Mouse (Mus musculus) cortical plate, adult 2 months (tissue): ENCODE data around the gene Lrrc8c. TPM values are rescaled to one million over a fixed set of nuclear protein-coding genes. Genes with fewer than 3 reads are reported as not detected.

Experiments used
- H3K27ac ChIP-seq: fragments of 200-500 bp; 2 replicates; pipeline ENCODE4 v1.5.1; 2012; ENCODE audit warnings: low read length, control low read depth, inconsistent platforms; ENCODE audit not compliant: insufficient read depth
- H3K4me1 ChIP-seq: fragments of 200-500 bp; 2 replicates; pipeline ENCODE4 v1.6.1; 2011; ENCODE audit warnings: low read length; ENCODE audit not compliant: control insufficient read depth, insufficient read depth
- H3K4me3 ChIP-seq: fragments of 200-500 bp; 2 replicates; pipeline ENCODE4 v1.5.1; 2011; ENCODE audit warnings: mild to moderate bottlenecking, low read length, control low read depth; ENCODE audit not compliant: insufficient read depth
- CTCF ChIP-seq: fragments of 200-500 bp; IDR thresholded peaks from 2 replicates; pipeline ENCODE4 v1.5.1; 2011; ENCODE audit warnings: mild to moderate bottlenecking, control low read depth, low read length; ENCODE audit not compliant: insufficient read depth; ENCODE audit errors: extremely low read depth
- POLR2A ChIP-seq: fragments of 200-500 bp; IDR thresholded peaks from 2 replicates; pipeline ENCODE4 v1.6.1; 2011; ENCODE audit warnings: mild to moderate bottlenecking, low read length, control low read depth; ENCODE audit not compliant: insufficient read depth; ENCODE audit errors: extremely low read depth
- polyA plus RNA-seq: library from polyadenylated mRNA; depleted of rRNA; stranded (reverse); fragments of >200 nt; gene quantifications from 2 replicates; pipeline ENCODE4 v1.2.3, GENCODE M21; 2012; rRNA removed

Lrrc8c gene
- polyA plus RNA-seq, 1 experiment = 14.0 TPM

- TF ChIP-seq POLR2A = no peak
- no peak for TF ChIP-seq CTCF
These were observed 142.7 kb downstream of the Lrrc8c start for GRCm38 (mm10) chr5:105661894-105662293.

More at GRCm38 (mm10) chr5:105661894-105662293, 142.7 kb downstream of the Lrrc8c start:
- no peak overlapping the region for H3K27ac ChIP-seq
- no peaks in the 10 kb centered on the region for H3K4me1 ChIP-seq
- no peak overlapping the region for H3K4me3 ChIP-seq

Other genes with a start within 250 kb of the Lrrc8c start
- gene Gm43302, start 225.7 kb upstream of the Lrrc8c start, polyA plus RNA-seq = 0.23 and 0.31 TPM in 2 replicates
- gene Gbp6, start 225.7 kb upstream of the Lrrc8c start, polyA plus RNA-seq = 1.4 and 1.8 TPM in 2 replicates
- 57.0 and 58.2 TPM in 2 replicates for gene Lrrc8b, start 103.6 kb upstream of the Lrrc8c start, polyA plus RNA-seq
- 12.8 and 12.9 TPM in 2 replicates for gene Lrrc8d, start 180.6 kb downstream of the Lrrc8c start, polyA plus RNA-seq